9 mouse cellular contexts compared by ENCODE assay signal in genomic region chr2:129904753-129905152, GRCm38 (mm10).
DNase-seq lines count a peak whose midpoint lies in the region.
"Had no signal": no experiment of that assay in that cellular context is flagged by ENCODE, and none has a peak within 500 bp of the region (broad histone marks: within the 10 kb centered on the region; RNA-seq: fewer than 3 reads in every experiment).

No protein-coding gene starts in this region.

- no peak overlapping the region for H3K4me3 ChIP-seq in forebrain, embryonic 10.5 days
- H3K4me3 ChIP-seq: heart, embryonic 13.5 days had no signal

- peak; percentile 12 for DNase-seq in gastrocnemius, adult 18-20 months (ENCODE audit: low spot score)
- no peak for DNase-seq in gastrocnemius, postnatal 36 days
- DNase-seq in ovary, postnatal 14 days (ENCODE audit: low spot score) = peak; percentile 23
- no peak for DNase-seq in ovary, postnatal 10 days (ENCODE audit: low spot score)
- peak; percentile 69 to 71 for DNase-seq in cerebellum, postnatal 14 days
- peak; percentile 25 to 41 for DNase-seq in kidney, postnatal 4 days
- peak; percentile 23 for DNase-seq in retina, postnatal 7 days (ENCODE audit: low read depth, low spot score)
- DNase-seq in forebrain, embryonic 10.5 days (ENCODE audit: extremely low spot score, low spot score) = no peak

- 45% methylated on average over 7 of the region's 7 CpGs for WGBS in forebrain, embryonic 10.5 days

- intact Hi-C loops in gastrocnemius, postnatal 36 days (cut with DNase I) = loop anchor here (5.0 to 10.0 kb wide), 2 partner anchors 153 to 340 kb away; no protein-coding TSS in a partner anchor

- peaks cover 17% of the 10 kb centered on the region for H3K4me1 ChIP-seq in forebrain, embryonic 10.5 days

- no peaks in the 10 kb centered on the region for H3K9me3 ChIP-seq in forebrain, embryonic 10.5 days
- H3K9me3 ChIP-seq: heart, embryonic 13.5 days had no signal

- no peaks in the 10 kb centered on the region for H3K36me3 ChIP-seq in forebrain, embryonic 10.5 days (replicated peaks)
- H3K36me3 ChIP-seq: heart, embryonic 13.5 days had no signal

- H3K27me3 ChIP-seq in forebrain, embryonic 10.5 days (ENCODE audit: poor library complexity, severe bottlenecking) = peaks cover 8% of the 10 kb centered on the region; the same call in 1 of the 2 replicates

- H3K27ac ChIP-seq in forebrain, embryonic 10.5 days = no peak overlapping the region
- H3K27ac ChIP-seq: heart, embryonic 13.5 days had no signal

Comparison
In these comparisons a context has a peak if more than half of its experiments do, and no peak if none do; other contexts are left out.
1. DNase-seq: peak in gastrocnemius, adult 18-20 months (single experiment), ovary, postnatal 14 days (single experiment), cerebellum, postnatal 14 days (2 of 2), kidney, postnatal 4 days (2 of 2) and retina, postnatal 7 days (single experiment); none in gastrocnemius, postnatal 36 days (0 of 2), ovary, postnatal 10 days (single experiment) and forebrain, embryonic 10.5 days (single experiment).